Mouse (Mus musculus): ENCODE measurements around the gene Cfap97.
"Not testable (repeated sequence)": the region's sequence is repeated elsewhere in the genome, so short reads cannot be mapped to it uniquely, and the experiment has no call there.

Gene Cfap97

DNA sequence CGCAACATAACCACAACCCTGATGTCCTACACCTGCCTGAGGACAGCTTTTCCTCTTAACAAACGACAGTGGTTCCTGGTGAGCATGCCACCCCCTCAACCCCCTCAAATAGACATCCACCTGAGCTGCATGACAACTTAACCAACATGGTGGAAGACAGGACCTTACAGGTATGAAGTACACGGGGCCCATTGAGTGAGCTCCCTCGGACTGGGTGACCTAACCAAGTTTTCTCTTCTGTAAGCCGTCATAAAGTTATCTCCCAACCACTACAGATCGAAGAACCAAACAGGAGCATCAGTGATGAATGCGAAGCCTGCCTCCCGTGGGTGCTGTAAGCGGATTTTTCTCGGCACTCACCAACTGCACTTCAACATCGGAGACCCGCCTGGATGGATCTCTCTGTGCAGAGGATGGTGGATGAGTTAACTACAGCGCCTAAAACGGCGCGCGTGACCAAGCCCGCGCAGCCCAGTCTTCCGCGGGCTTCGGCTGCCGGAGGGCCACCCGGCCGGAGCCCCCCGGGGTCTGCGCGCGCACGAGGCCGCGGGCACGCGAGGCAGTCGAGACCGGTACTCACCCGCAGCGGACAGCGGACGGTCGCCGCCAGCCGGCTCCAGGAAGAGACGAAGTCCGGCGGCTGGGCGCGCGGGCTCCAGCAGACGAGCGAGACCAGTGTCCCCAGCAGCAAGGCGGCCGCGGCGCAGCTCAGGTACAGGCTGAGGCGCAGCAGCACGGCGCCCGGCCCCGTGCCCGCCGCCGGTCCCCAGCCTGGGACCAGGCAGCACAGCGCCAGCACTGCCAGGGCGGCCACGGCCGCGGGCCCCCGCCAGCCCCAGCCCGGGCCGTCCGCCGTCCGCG is at the start of gene Cfap97:
Cfap97 (plus strand) TSS at position 570 of the 861 bp plus-strand sequence.
- CTCF ChIA-PET, result interaction anchor here (0.6 kb wide), 1 partner anchor 180 kb away, joined by 9 read pairs; no protein-coding TSS in a partner anchor

DNA sequence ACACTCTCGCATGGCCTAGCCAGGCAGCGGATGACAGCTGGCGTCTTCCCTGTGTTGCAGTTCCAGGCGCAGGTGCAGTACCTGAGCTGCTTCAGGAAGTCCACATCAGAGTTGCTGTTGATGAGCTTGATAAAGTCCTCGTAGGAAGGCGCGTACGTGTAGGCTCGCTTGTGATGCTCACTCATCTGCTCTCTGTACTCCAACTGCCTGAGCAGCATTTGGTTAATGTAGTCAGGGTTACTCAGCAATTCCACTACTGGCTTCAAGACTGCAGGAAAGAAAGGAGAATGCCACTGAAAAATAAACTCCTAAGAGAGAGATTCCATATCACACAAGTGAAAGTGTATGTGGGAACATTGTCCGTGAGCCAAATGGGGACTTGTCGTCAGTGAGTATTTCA is 48.1 kb upstream of the Cfap97 start:
- CTCF ChIA-PET, result interaction anchor here (0.7 to 1.1 kb wide), 2 partner anchors 50 to 216 kb away, joined by 4 to 5 read pairs; no protein-coding TSS in a partner anchor

DNA sequence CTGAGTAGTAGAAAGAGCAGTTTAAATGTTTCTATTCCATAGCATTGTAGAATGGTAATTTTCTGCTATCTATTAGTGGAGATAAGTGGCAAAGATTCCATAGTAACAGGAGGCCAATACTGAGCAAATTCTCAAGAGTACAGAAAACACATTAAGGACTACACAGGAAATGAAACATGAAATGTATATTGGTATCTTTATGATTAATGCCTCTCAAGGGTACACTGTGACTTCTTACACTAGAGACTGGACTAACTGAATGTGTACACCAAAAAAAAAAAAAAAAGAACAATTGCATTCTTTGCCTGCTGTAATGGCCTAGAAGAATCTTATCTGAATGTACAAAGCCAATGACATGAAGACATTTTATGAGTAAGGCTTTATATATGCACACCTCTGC is 43.9 kb upstream of the Cfap97 start:
- CTCF ChIA-PET, result no interaction called here

DNA sequence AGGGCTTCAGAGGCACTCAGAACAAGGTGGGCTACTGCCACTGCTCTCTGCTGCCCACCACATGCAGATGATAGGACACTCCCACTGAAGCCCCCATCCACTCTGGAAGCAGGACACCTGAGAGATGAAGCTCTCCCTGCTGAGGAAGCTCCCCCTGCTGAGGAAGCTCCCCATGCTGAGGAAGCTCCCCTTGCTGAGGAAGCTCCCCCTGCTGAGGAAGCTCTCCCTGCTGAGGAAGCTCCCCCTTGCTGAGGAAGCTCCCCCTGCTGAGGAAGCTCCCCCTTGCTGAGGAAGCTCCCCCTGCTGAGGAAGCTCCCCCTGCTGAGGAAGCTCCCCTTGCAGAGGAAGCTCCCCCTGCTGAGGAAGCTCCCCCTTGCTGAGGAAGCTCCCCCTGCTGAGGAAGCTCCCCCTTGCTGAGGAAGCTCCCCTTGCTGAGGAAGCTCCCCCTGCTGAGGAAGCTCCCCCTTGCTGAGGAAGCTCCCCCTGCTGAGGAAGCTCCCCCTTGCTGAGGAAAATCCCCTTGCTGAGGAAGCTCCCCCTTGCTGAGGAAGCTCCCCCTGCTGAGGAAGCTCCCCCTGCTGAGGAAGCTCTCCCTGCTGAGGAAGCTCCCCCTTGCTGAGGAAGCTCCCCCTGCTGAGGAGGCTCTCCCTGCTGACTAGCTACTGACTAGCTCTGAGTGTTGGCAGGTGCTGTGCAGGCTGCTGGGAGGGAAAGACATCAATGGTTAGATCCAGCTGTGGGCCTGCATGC is 38.0 kb upstream of the Cfap97 start:
- CTCF ChIA-PET, result not testable (repeated sequence)

DNA sequence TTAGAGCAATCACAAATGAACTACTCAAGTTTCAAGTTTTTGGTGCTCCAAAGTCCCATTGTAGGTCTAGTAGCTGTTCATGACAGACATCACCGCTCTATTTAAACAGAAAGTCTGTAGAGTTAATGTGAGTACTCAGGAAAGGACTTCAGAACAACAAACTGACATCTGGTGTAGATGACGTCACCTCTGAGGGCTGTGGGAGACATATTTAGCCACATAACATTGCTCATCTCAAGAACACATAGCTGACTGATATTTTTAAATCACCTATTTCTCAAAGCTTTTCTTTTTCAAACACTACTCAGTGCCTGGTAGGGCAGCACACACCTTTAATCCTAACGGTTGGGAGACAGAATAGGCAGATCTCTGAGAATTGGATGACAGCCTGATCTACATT is 34.4 kb upstream of the Cfap97 start:
- CTCF ChIA-PET, result no interaction called here

DNA sequence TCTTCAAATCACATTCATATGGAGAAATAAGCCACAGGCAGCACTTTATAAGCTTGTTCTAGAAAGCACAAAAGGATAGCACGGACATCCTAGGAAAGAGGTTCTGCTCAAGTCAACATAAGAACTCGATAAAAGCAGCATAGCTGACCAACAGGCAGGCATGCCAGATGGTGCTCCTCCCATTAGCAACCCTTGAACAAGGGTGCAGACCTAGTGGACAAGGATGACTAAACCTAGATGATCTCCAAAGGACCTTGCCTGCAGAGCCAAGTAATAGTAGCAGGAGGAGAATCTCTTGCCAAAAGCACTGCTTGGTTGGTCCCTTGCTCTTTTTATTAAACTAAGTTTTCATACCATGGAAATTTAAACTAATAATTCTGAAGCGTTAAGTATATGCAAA is 32.4 kb upstream of the Cfap97 start:
- CTCF ChIA-PET, result no interaction called here

DNA sequence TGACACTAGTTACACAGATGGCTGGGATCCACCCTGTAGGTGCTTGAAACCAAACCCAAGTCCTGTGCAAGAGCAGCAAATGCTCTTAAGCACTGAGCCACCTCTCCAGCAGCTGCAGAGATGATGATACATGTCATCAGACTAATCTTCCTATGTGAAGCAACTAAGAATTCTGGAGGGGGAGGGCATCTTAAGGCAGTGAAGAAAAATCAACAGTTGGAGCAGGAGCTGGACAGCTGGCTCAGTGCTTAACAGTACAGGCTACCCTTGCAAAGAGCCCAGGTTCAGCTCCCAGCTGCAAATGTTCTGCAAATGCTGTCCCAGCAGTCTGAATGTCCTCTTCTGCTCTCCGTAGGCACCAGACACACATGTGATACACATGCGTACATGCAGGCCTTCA is 29.1 kb upstream of the Cfap97 start:
- CTCF ChIA-PET, result no interaction called here

DNA sequence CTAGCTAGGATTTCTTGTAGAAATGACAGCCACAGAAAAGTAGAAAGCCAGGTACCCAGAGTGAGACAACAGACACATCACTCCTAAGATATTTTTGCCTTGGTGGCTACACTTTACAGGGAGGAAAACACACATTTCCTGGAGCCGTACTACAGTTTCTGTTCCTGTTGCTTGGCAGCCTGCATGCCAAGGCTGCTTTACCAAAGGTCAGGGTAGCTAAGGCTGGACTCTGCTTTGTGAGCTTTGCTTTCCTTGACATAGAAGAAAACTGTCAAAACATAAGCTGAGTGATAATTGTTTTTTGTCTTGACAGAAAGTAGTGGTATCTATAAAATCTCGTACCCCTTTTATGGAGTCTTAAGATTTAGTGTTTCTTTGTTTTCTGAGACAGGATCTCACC is 21.1 kb upstream of the Cfap97 start:
- CTCF ChIA-PET, result no interaction called here

DNA sequence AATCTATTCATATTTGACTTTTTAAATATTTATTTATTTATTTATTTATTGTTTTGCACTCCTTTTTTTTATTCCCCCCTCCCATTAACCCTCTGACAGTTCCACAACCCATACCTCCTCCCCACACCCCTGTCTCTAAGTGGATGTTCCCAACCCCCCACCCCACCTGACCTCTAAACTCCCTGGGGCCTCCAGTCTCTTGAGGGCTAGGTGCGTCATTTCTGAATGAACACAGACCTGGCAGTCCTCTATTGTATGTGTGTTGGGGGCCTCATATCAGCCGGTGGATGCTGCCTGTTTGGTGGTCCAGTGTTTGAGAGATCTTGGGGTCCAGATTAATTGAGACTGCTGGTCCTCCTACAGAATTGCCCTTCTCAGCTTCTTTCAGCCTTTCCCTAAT is 16.0 kb upstream of the Cfap97 start:
- CTCF ChIA-PET, result interaction anchor here (1.0 kb wide), 1 partner anchor 28 kb away, joined by 3 read pairs; no protein-coding TSS in a partner anchor

DNA sequence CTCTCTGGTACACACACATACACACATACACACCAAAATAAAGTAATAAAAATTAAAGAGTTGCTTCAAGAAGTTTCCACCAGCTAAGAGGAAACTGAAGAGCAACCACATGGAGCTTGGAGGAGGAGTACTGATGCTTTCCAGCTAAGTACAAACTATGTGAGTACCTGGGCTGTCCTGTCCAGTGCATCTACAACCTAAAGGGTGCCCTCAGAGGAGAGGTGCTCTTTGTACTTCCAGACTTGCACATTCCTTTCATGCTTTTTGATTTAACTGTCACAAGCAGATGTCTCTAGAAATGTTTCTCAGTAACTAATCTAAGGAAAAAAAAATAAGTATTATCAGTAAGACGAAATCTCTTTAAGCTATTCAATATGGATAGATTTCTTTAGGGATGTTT is 14.2 kb upstream of the Cfap97 start:
- CTCF ChIA-PET, result no interaction called here

DNA sequence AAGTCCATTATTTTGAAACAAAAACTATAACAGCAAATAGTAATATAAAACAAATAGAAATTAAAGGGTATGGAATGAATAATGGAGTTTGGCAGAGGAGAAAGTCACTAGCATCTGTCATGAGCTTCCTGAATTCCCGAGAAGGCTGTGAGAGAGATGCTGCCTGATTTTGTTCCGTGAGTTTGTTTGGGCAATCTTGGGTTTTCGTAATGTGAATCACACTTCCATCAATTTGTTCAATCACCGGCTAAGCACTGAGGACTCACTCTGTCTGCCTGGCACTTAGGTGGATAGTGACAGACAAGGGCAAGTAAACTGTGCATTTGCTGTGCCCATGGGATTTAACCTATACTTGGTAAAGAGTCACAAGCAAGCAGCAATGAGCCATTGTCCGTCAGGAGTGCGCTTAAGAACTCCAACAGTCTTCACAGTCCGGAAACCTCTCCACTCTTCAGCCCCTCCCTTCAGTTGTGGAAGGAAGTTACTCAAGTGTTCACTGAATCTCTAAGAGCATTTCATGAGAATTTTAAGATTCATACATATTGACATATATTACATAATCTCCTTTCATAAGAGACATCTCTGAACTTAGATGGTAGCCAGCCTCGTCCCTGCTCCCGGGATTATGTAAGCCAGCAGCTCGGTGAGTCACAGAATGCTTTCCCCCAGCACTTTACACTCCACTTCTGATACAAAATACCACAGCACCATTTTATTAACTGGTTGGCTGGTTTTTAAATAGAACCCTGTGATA is 13.6 kb upstream of the Cfap97 start:
- CTCF ChIA-PET, result no interaction called here

DNA sequence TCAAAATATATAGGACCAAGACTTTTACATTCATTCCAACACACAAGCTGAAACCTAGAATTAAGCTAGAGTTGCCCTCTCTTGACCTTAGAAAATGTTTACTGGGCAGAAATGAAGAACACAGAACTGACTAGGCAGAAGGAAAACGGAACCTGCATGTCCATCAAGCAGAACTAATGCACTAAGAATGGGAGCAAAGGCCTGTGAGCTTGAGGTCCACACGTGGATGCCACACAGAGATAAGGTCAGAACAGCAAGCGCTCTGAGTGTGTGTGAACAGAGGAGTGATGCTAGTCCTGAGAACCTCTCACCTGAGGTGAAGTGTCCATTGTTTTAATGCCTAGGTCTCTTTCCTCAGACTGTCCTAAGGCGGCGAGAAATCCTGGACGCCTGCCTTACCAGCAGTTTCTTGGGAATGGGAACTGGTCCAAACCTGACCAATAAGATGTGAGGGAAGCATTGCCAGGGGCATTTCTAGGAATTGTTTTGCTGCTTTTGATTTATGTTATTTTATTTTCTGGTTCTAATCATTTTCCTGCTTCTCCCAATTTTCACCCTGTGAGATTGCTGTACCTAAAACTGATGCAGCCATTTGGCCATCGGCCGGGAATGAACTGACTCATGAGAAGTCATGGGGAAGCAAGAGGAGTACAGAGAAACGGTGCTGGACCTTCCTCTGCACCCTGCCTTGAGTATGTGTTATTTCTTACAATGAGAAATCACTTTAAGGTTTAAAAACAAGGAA is 11.0 kb upstream of the Cfap97 start:
- CTCF ChIA-PET, result no interaction called here

DNA sequence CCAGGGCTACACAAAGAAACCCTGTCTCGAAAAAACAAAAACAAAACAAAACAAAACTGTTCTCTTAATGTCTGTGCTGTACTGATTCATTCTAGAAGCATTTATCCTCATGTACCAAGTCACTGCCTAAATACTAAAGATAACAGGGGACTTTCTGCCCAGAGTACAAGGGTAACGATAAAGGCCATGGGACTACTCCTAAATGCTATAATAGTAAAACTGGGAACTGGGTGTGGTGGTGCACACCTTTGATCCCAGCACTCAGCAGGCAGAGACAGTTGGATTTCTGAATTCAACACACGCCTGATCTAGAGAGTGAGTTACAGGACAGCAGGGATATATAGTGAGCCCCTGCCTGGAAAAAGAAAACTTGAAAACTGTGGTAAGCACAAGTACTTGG is 9.9 kb upstream of the Cfap97 start:
- CTCF ChIA-PET, result no interaction called here

DNA sequence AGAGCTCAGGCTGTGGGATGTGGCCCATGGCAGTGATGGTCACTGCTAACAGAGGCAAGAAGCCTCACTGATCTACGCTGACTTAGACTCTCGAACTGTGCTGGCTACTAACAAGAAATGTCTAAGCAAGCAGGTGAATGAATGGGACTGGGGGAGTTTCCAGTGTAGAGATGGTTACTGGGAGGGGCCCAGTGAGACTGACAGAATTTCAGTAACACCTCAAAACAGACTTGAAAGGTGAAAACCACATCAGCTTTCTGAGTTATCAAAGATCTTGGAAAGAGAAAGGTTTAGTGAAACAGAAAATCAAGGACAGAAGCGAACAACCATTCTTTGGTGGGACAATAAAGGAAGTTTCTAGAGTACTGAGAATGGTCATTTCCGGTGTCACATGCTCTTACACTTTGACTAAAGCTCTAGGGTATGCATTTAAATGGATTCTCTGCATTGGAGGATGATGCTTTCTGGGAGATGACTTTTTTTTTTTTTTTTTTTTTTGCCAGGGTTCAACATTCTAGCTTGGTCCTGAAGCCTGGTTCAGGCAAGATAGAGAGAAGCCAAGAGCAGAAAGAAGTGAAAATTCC is 9.0 kb upstream of the Cfap97 start:
- CTCF ChIA-PET, result interaction anchor here (0.6 kb wide), 1 partner anchor 11 kb away, joined by 6 read pairs; no protein-coding TSS in a partner anchor

DNA sequence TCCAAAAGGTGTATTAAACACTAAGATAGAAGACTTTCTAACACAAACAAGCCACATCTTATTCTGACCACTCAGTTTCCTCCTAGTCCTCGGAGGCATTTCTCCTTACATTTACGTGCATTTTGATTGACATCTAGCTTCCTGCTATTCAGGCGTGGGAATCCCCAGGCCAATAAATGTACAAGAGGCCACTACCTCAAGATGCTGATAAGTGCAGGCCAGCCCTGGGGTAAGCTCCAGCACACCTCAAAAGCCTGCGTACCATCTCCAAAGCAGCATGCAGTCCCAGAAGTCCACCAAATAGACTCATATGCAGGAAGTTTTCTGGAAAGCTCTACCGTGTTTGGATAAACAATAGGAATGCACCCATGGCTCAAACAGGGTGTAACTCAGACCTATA is 8.1 kb upstream of the Cfap97 start:
- CTCF ChIA-PET, result no interaction called here

DNA sequence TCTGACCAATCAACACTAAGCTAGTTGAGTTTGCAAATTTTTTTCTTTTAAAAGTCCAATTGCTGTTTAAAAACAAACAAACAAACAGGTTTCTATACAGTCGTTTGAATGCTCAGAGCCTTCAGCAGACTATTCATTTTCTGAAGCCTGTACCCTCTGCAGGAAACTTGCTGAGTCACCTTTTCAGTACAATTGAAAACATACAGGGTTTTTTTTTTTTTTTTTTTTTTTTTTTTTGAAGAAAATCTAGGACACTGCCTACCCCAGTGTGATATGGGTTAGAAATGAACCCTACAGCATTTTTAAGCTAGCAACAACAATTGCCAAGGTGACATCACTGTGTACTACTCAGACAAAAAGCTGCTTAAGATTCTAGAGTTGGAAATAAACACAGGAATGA is 7.6 kb upstream of the Cfap97 start:
- CTCF ChIA-PET, result no interaction called here

DNA sequence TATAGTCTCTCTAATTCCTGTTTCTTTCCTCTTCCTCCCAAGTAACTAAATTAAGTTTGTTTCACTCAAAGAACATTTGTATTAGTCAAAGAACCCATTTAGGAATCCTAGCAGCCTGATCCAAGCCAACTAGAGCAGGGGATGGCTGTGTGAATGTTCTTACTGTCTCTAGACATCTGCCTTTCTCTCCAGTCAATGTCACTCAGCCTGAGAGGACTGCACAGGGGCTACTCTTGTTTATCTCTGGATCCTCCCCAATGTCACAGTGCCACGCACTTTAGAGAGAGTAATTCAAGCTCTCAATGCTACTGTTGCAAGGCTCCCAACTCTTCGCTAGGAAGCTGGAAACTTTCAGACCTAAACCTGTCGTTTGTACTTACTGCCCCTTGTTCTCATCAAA is 5.4 kb upstream of the Cfap97 start:
- CTCF ChIA-PET, result no interaction called here

DNA sequence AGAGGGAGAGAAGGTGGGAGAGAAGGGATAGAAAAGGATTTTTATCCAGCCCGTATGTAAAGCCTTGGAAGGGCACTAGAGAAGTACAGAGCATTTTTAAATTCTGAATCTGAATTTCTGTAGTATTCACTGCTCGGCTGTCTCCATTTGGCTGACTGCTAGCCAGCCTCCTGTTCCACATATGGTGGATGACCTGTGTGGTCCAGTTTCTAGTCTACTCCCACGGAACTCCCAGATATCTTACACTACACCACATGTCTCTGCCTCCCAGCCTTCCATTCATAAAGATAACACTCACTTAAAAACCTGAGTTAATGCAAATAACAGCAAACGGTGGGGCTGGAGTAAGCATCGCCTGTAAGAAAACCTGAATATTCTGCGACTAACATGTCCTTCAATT is 2.3 kb upstream of the Cfap97 start:
- CTCF ChIA-PET, result no interaction called here

DNA sequence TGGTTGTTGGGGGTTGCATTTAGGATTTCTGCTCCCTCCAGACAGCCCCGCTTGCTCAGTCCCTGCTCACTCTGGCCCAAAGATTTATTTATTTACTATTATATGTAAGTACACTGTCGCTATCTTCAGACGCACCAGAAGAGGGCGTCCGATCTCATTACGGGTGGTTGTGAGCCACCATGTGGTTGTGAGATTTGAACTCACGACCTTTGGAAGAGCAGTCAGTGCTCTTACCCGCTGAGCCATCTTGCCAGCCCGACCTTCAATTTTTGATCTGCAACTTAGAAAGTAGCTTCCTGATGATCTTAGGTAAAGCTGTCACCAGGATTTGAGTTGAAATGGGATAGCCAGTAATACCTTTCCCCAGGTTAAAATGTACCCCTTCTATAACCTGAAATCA is 1.8 kb upstream of the Cfap97 start:
- CTCF ChIA-PET, result no interaction called here

DNA sequence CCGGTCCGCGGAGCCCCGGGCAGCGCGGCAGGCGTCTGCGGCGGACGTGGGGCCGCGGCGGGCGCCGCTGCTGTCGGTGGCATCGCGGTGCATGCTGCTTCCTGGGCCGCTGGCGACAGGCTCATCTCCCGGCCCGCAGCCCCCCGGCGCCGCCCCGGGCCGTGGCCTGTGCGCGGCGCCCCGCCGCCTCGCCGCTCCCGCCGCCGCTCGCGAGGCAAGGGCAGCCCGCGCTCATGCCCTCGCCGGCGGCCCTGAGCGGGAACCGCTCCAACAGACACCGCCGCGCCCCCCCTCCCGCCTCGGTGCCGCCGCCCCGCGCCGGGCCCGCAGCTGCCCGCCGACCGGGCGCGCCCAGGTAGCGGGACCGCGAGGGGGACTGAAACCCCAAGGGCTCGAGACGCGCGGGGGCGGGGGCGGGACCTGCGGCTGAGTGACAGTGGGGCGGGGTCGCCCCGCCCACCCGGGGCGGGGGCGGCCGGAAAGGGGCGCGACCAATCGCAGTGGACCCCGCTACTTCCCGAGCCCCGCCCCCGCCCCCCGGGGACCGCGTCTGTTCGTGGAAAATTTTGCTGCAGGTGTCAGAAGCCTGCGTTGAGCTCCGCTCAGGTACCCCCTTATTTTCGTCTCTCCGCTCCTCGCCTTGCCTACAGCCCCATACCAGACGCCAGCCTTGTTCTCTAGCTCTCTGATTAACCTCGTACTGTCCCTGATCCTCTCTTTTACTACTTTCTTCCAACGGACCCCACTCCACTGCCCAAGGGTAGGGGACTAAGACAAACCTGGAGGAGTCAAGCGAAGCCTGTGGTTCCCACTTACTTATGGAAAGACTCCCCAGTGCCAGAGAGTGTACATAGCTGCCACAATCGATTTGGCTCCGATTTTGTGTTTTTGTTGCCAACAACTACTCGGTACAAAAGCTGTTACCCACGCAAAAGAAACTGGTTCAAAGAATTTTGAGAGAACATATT is 777 bp downstream of the Cfap97 start, which contains the start of gene Snx25:
Snx25 (minus strand) TSS at position 96 of the 968 bp plus-strand sequence.
- CTCF ChIA-PET, result interaction anchor here (0.6 to 0.9 kb wide), 2 partner anchors 49 to 188 kb away, joined by 4 read pairs; no protein-coding TSS in a partner anchor
